Mouse (Mus musculus): Measurements from ENCODE around the gene Vcpkmt.
"Not testable (repeated sequence)": the region's sequence is repeated elsewhere in the genome, so short reads cannot be mapped to it uniquely, and the experiment has no call there.

The Vcpkmt gene

DNA sequence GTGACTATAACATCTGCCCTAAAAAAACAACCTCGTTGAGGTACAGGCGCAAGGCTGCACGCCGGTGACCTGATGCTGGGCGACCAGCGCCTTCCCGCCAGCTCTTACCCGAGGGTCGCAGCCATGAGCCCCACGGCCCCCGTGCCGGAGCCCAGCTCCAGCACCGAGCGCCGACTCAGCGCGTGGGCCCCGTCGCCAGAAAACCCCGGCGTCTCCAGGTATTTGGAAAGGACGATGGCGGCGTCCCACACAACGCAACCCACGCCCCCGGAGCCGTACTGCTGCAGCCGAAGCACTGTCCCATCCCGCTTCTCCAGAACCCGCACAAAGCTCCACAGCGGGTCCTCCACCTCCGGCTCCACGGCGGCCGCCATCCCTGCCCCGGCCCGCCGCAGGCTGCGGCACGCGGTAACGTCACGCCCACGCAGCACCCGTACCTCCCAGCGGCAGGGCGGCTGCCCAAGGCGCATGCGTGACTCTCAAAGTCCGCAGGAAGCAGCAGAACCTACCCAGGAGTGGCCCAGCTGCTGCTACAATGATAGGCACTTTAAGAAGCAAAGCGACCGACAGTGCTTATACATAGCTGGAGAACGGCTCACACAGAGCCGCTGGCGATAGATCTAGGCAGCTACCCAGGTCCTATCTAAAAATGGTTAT is at the start of gene Vcpkmt:
TSS of gene Vcpkmt (minus strand) at position 416 of the 657 bp plus-strand sequence.
- peak; percentile 35 for DNase-seq (ENCODE audit: low spot score)

DNA sequence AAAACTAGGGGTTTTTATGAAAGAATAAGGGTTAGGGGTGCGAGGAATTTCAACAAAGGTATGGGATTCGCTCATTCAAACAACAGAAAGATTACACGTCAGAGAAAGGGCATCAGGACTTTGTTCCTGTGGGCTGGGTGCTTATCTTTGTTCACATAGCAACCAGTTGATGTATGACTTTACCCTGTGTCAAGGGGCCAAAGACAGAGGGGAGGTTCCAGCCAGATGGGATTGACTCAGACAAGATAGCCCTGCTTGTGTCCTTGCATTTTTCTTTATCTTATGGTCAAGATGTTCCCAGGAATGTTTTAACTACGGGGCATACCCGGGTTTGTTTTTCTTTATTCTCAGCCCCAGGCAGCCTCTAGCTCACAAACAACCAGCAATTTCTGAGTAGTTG is 35.8 kb upstream of the Vcpkmt start:
- not testable (repeated sequence) for DNase-seq (ENCODE audit: low spot score)

DNA sequence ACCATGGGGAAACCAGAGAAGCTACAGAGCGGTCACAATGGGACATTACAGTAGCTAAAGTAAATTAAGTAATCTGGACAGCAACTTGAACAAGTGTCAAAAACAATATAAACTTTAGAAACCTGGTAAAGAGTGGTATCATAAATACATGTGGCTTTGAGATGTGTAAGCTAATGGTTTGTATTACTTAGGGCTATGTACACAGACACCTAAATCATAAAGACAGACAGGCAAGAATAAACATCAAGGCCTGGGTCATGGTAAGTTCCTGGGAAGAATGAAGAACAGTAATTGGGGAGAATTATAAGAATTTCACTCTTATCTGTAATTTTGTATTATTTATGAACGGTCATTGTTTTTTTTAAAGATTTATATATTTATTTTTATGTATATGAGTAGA is 21.5 kb upstream of the Vcpkmt start:
- no peak for DNase-seq (ENCODE audit: low spot score)

DNA sequence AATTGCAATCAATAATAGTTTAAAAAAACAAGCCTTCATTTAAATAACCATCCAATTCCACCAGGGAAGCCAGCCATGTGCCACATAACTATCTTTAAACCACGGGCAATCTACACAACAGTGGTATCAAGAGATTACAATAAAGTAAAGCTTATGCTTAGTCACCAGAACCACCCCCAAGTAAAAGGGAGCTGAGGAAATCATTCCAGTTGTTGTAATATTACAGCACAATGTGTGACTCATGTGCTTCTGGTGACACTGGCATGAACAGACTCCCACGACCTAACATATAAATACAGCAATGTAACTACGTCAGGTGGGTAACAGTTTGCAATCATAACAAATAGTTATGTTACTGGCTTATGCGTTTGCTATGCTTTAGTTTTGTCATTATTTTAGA is 14.6 kb upstream of the Vcpkmt start:
- no peak for DNase-seq (ENCODE audit: low spot score)

DNA sequence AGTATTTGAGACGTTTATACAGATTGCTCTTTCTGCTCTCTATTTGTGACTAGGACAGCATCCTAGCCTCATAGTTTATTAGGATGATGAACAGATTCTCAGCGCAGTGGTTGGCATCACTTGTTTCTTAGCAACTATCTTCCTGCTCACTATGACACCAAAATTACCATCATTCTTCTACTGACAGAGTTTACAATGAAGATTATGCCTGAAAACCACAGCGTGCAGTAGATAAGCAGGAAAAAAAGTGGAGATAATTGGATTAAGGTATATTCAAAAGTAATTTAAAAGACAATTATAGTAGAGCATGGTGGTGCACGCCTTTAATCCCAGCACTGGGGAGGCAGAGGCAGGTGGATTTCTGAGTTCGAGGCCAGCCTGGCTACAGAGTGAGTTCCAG is 10.3 kb upstream of the Vcpkmt start:
- no peak for DNase-seq (ENCODE audit: low spot score)

DNA sequence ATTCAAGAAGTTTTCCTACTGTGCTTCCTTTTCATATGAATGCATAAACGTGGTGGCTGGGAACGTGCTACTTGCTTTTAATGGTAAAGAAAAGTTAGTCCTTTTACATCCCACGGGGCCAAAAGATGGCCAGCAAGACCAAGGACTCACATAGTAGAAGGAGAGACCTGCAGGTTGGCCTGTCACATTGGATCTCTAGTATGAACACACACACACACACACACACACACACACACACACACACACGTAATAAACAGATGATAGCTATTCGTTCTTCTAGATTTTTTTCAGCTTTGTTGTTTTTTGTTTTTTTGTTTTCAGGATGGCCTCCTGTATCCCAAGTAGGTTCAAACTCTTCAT is 422 bp upstream of the Vcpkmt start:
- DNase-seq (ENCODE audit: low spot score): no peak

DNA sequence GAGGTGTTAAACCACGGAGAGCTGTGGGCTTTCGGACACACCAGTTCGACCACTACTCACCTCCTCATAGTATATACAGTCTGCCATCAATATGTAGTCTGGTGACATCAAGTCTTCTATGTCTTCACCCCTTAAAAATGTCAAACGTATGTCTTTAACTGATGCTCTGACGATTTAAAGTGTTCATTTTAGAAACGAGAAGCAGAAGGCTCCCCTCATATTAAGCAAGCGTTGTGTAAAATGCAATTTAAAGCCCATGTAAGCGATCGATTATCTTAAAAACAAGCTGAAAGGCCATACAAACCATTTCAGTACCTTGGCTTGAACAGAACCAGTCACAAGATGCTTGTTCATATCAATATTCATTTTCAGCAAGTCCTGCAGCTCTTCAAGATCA is 614 bp downstream of the Vcpkmt start:
- DNase-seq (ENCODE audit: low spot score): no peak

DNA sequence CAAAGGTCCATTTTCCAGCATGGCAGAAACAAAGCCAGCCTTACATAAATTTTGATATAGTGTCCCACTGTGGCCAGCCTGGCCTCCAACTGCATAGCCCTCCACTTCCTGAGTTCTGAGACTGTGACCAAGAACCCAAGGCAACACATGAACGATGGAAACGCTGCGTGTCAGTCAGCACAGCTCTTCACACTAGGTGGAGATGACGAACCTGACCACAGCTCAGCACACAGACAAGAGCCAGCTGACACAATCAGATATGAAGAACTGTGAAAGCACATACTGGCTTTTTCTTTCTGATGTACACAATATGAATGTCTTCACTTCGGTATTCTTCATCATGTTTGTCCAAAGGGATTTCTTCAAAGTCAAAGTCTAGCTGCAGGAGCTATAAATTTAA is 3.2 kb downstream of the Vcpkmt start:
- no peak for DNase-seq (ENCODE audit: low spot score)

DNA sequence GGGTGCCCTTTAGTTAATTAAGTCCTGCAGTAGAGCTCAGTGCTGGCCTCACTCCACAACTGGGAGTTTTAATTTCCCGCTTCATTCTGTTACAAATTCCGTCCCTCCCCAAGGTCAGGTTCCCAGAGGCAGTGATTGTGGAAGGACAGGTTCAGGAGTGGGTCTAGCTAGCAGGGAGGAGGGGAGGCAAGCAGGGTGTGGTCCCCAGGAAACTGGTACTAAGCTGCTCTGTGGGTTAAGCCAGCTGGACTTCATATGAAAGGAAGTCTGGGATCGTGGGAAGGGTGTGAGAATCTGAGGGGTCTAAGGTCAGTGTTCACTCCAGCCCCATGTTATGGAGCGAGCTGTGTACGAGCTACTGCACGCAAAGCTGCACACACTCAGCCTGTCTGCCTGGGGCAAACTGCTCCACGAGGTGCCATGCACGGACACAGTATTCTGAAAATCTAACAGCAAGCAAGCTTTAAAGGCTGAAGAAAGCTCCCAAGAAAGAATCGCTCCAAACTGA is 6.7 kb downstream of the Vcpkmt start:
- no peak for DNase-seq (ENCODE audit: low spot score)

DNA sequence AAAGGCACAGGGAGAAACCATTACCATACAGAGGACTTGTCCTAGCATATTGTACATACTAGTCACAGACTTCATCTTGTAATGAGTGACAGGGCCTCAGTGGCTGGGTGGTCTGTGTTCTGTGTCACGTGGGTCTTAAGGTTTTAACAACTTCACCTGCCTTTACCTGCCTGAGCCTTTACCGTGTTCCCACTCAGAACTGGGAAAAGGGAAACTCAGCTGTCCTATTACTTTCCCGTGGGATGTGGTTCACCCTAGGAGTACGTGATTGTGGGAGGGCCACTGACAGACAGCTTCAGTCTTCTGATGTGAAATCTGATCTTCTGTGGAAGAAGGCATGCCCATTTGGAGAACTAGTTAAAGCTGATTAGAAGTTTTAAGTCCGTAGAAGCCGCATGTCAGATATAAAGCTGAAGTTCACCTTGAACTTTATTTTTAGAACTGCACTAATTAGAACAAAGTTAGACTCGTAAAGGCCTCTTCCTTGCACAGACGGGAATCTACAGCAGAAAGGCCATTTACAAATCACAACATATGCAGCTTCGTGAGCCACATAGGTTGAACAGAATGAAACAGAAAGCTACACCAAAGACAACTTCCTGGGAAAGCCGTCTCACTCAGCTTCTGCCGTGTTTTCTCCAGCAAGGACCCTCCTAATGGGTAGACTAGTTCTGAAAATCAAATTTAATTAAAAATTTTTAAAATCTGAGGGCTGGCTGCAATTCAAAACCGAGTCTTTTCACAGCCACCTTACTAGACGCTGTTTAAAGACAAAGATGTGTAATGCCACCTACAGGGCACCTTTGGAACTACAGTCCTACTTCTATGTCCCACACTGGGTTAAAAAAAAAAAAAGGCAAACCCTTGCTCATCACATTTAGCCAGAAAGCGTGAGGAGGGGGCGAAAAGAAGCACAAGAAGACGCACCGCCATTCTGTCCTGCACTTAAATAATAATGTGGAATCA is 8.6 kb downstream of the Vcpkmt start:
- no peak for DNase-seq (ENCODE audit: low spot score)

DNA sequence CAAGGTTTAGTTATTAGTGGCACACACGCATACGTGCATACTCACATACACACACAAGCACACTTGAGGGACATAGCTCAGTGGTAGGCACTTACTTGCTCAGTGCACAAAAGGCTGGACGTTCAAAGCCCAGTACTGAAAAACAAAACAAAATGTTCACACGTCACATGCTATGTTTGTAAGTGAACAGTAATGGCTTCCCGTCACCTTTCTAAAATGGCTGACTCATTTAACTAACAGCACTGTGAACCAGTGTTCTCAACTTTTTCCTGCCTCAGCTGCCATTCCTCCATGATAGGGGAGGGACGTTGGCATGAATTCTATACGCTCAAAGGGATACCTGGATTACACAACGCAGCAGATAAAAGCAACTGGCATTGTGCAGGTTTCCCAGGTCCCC is 9.6 kb downstream of the Vcpkmt start:
- DNase-seq (ENCODE audit: low spot score): no peak

DNA sequence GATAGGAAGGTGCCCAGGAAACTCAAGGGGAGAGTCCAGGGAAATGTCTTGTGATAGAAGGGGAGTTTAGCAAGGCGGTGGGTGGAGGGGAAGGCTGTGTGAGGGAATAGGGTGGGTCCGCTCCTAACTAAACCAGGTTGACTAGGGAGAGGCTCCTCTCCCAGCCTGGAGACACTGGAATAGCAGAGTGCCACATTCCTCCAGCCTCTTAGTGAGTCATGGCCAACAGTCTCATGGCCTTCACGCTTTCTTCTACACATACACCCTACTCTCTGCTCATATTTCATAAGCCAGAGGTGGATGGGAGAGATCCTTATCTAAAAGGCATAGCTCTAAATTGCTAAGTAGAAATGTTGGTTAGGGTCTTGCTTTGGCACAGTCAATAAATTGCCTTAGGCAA is 12.9 kb downstream of the Vcpkmt start:
- no peak for DNase-seq (ENCODE audit: low spot score)

DNA sequence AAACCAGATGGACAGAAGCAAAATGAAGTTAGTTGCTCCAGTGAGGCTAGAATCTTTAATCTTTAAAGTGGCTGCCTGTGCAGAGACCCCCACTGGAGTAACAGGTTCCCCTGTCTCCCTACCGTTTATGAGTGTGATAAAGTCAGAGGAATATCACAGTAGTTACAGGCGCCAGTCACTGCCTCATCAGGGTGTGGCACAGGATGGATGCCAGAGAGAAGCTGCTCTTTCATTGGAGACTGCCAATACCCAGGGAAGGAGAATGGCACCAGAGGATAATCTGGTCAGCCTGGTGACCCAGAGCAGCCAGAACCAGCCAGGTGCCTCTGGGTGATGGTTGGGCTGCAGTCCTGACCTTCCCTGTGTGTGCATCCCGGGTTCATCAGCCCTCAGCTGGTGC is 14.6 kb downstream of the Vcpkmt start:
- no peak for DNase-seq (ENCODE audit: low spot score)

DNA sequence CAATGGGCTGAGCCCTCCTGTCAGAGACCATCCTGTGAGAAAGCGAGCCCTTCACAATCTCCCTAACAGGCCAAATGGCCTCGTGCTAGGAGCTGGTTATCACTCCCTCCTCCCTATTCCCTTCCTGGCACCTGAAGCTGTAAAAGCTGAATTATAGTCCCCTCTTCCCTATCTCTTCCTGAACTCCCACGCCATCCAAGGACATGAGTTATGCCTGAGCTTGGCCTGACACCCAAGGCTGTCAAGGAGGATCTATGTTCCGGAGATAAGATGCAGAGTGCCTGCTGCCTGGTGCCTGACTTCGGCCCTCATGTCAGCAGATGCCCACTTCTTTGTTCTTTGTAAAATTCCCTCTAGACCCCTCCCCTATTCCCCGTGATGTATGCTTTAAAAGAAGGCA is 21.8 kb downstream of the Vcpkmt start:
- not testable (repeated sequence) for DNase-seq (ENCODE audit: low spot score)

DNA sequence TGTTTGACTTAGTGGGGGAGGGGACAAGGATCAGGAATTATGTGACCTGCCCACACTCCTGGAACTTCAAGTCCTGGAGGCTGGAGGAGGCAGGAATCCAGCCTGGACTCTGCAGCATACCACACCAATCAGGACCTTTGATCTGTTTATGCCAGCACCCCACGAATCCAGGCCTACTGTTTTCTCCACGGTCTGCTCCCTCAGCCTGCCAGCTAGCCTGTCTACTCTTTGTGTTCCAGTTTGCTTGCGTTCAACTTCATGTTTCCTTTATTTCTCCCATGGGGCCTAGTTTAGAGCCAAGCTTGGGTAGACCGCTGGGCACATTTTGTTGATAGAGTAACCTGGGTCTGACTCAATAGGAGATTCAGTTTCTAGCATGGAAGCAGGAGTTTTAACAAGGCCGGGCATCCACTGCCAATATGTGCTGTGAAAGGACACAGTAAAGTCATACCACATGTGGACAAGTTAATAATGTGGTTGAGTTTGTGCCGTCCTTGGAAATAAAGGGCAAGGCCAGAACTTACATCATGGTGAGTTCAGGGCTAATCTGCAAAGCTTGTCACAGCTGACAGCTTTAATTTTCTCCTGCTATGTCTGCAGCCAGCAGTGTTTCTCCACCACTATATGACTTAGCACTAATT is 26.5 kb downstream of the Vcpkmt start:
- no peak for DNase-seq (ENCODE audit: low spot score)

DNA sequence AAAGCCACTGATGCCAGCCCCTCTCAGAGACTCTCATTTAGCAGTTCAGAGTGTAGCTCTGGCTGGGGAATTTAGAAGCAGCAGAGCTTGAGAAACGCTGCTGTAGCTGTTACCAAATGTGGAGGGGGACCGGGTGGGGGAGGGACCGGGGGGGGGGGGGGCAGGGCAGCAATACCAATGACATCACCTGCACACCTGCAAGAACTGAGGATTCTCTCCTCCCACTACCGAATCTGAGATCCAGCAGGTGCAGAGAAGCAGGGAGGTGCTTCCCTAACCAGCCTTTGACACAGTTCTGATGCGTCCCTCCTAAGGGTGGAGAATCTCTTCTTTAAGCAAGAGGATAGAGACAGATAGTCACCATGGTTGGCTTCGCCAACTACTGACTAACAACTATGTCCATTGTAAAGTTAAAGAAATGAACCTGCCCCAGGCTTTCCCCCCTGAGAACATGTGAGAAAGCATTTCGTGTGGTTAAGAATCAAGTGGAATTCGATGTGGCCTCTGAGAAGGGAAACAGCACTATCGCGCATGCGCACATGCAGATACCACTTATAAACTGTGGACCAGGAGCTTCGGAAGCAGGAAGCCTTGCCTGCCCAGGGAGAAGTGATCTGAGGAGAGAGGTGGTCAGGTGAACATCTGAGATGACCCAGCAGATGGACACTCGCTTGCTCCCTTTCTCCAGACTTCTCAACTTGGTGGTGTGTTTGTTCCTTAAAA is 37.2 kb downstream of the Vcpkmt start:
- no peak for DNase-seq (ENCODE audit: low spot score)

DNA sequence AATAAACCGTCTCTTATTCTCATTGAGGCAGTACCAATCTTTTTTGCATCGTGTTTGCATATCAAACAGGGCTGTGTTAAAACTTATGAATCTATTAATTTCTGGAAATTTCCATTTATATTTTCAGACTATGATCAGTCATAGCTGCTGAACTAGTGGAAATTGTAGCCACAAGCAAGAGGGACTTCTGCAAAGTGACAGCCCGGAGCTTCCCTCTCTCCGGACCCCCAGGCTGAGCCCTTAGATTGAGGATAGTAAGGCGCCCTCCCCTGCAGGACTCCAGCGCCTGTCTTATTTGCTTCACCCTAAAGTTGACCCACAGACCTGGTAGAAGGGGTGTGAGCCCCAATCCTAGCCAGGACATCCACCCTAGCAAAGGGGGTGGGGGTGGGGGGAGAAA is 37.8 kb downstream of the Vcpkmt start:
- DNase-seq (ENCODE audit: low spot score): no peak

DNA sequence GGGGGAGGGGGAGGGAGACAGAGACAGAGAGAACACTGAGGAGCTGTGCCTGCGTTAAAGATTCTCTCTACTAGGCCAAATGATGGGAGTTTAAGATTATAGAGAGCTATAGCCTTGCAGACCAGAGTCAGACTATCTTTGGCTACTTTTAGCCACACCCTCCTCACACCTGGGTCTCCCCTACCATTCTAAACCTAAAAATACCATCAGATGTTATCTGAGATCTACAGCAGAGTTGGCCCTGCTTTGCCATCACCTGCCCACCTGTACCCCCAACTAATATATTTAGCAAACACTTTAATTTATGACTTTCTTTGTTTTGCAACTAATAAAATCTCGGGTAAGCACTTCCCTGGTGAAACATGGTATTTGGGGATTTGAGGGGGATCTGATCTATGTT is 38.3 kb downstream of the Vcpkmt start:
- DNase-seq (ENCODE audit: low spot score): no peak

DNA sequence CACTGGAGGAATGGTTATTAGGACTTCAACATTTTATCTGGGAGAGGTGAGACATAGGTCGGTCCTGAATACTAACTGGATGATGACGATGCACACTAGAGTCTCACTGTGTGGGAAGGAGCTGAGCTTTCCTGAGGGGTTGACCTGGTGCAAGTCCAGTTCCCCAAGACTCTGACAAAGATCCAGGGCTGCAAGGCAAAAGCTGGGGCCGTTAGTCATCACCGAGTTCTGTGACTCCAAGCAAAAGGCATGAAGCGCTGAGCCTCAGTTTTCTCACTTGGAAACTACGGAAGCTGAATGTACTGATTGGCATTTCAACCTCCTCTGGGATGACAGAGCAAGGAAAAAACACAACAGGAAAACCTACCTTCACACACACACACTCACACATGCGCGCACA is 40.5 kb downstream of the Vcpkmt start:
- DNase-seq (ENCODE audit: low spot score): no peak

DNA sequence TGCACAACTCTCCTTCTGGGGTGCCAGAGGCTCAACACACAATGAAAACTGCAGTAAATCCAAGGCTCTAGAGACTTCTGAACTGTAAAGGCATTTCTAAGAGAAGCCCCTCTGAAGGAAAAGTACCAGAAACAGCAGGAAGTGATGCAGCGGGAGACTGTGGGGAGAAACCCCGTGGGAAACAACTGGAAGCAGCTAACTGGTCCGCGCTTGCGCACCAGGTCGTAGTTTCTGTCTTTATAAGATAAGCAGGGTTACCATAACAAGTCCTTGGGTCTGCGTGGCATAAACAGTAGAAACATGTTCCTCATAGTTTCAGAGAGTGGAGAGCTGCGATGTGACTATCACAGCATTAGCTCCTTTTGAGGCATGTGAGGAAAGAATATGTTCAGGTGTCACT is 41.2 kb downstream of the Vcpkmt start:
- no peak for DNase-seq (ENCODE audit: low spot score)

DNA sequence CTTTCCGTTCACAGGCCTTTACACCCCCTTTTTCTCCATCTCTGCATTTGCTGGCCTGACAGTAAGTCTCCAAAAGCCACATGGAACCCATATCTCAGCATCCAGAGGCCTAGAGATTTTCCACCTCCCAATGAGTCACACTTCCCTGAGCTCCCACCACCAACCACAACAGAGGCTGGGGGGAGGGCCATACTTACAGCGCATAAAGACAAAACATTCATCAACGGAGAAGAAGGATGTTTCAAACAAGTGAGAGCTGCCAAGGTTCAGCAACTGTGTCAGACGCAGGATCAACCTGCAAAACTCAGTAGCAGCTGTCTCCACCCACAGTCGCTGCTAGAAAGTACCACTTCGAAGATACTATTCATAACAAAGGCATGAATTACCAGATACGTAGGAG is 43.5 kb downstream of the Vcpkmt start:
- DNase-seq (ENCODE audit: low spot score): no peak

DNA sequence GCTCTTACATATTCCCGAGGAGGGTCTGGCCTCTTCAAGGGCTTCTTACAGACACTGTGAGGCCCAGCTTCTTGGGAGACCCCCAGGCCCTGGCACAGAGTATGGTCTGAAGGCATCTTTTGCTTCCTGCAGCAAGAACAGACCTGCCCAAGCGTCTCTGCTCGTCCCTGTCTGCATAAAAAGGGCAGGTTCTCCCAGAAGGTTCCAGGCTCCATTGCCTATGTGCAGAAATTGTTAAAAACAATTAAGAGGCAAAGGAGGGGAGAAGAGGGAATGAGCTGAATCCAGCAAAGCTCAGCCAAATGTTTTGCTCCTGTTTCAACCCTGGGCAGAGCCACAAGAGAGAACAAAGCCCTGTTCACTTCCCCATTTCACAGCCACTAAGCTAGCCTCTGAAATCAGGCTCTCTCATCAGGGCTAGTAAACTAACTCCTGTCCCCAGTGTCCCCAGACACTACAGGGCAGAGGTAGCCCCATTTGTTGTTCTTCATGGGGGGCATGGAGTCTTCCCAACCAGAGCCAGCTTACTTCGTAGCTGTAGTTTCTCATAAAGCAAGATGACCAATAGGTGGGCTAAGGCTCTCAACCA is 44.4 kb downstream of the Vcpkmt start:
- no peak for DNase-seq (ENCODE audit: low spot score)

All from urinary bladder, postnatal 10 days (tissue).